Mouse (Mus musculus) adrenal gland (tissue): ENCODE results near the gene Hnrnpdl.

Source experiments
- intact Hi-C: fragments of 180-260 bp; cut with DNase I; formaldehyde crosslinking; loops from one replicate; pipeline ENCODE4 v1.15.1; 2025

Hnrnpdl gene

GRCm38 (mm10) chr5:100047871-100048270 is 8.4 kb upstream of the Hnrnpdl start:
- intact Hi-C loops = no loop called here

- intact Hi-C loops = no loop called here
Measured at GRCm38 (mm10) chr5:100047143-100047640, 7.7 kb upstream of the Hnrnpdl start.

GRCm38 (mm10) chr5:100046096-100046495 is 6.6 kb upstream of the Hnrnpdl start:
- intact Hi-C loops = no loop called here

- intact Hi-C loops = no loop called here
Measured at GRCm38 (mm10) chr5:100044621-100045020, 5.2 kb upstream of the Hnrnpdl start.

- intact Hi-C loops = no loop called here
Measured at GRCm38 (mm10) chr5:100044030-100044429, 4.6 kb upstream of the Hnrnpdl start.

GRCm38 (mm10) chr5:100043361-100043760 is 3.9 kb upstream of the Hnrnpdl start:
- intact Hi-C loops = no loop called here

- intact Hi-C loops = no loop called here
Measured at GRCm38 (mm10) chr5:100042467-100042866, 3.0 kb upstream of the Hnrnpdl start.

- intact Hi-C loops = no loop called here
Measured at GRCm38 (mm10) chr5:100041272-100041671, 1.8 kb upstream of the Hnrnpdl start.

- intact Hi-C loops = no loop called here
Measured at GRCm38 (mm10) chr5:100040281-100040784, 869 bp upstream of the Hnrnpdl start.

- intact Hi-C loops = loop anchor here (1.0 to 5.0 kb wide), 2 partner anchors 60 to 112 kb away; partner anchors contain the start of gene 4930524J08Rik
Measured at GRCm38 (mm10) chr5:100038714-100039601, 506 bp downstream of the Hnrnpdl start.

- intact Hi-C loops = loop anchor here (5.0 kb wide), 1 partner anchor 111 kb away; no protein-coding TSS in a partner anchor
Measured at GRCm38 (mm10) chr5:100037965-100038713, 1.3 kb downstream of the Hnrnpdl start.

GRCm38 (mm10) chr5:100036681-100037080 is 2.8 kb downstream of the Hnrnpdl start:
- intact Hi-C loops = loop anchor here (5.0 kb wide), 1 partner anchor 109 kb away; no protein-coding TSS in a partner anchor

- intact Hi-C loops = loop anchor here (5.0 kb wide), 1 partner anchor 109 kb away; no protein-coding TSS in a partner anchor
Measured at GRCm38 (mm10) chr5:100035950-100036349, 3.5 kb downstream of the Hnrnpdl start.

GRCm38 (mm10) chr5:100032646-100033045 is 6.8 kb downstream of the Hnrnpdl start:
- intact Hi-C loops = no loop called here

GRCm38 (mm10) chr5:100032107-100032506 is 7.4 kb downstream of the Hnrnpdl start:
- intact Hi-C loops = no loop called here

GRCm38 (mm10) chr5:100030069-100030468 is 9.4 kb downstream of the Hnrnpdl start:
- intact Hi-C loops = no loop called here

- intact Hi-C loops = no loop called here
Measured at GRCm38 (mm10) chr5:100024868-100025267, 14.6 kb downstream of the Hnrnpdl start.

GRCm38 (mm10) chr5:100024403-100024802 is 15.1 kb downstream of the Hnrnpdl start:
- intact Hi-C loops = no loop called here

GRCm38 (mm10) chr5:100020089-100020488 is 19.4 kb downstream of the Hnrnpdl start:
- intact Hi-C loops = no loop called here

- intact Hi-C loops = no loop called here
Measured at GRCm38 (mm10) chr5:100012599-100012998, 26.9 kb downstream of the Hnrnpdl start.

- intact Hi-C loops = no loop called here
Measured at GRCm38 (mm10) chr5:100008485-100008884, 31.0 kb downstream of the Hnrnpdl start.

- intact Hi-C loops = no loop called here
Measured at GRCm38 (mm10) chr5:100007040-100007375, 32.5 kb downstream of the Hnrnpdl start.
